Mouse (Mus musculus): Measurements from ENCODE around the gene Eef2k. TPM values are rescaled to one million over a fixed set of nuclear protein-coding genes. Genes with fewer than 3 reads are reported as not detected.
"Not testable (repeated sequence)": the region's sequence is repeated elsewhere in the genome, so short reads cannot be mapped to it uniquely, and the experiment has no call there.

The Eef2k gene
- total RNA-seq, 2 experiments from 2014 or later: 35.5 to 38.1 TPM

DNA sequence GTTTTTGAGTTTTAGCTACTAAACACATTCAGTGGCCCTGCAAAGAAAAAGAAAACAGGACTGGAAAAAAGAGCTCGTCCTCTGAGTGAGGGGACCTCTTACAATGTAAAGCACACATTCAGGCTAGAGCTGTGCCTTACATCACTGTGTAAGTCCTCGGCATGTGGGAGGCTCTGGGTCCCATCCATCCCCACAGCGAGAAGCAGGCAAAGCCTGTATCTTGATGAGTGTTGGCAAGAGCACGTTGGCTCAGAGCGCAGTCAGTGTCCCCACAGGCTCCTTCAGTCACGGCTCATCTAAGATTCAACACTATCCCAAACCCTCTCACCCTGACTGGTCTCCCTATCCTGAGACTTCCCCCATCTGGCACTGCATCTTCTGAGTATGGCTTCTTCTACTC lies 35.6 kb downstream of the Eef2k start:
- no peak for DNase-seq (ENCODE audit: low spot score in 2 of 2)

DNA sequence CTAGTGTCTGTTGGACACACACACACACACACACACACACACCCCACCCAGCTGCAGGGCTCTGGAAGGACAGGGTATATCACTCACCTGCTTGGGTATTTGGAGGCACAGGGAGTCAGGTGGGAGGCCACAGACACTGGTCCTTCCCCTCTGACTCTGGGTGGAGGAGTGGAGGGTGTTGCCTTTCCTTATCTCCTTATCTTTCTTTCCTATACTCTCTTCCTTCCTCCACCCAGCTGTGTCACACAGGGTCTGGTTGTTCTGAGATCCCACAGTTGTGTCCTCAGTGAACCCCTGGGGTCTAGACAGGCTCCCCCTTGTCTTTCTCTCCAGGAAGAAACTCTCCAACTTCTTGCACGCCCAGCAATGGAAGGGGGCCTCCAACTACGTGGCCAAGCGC lies 37.3 kb downstream of the Eef2k start:
- DNase-seq (ENCODE audit: low spot score in 2 of 2): no peak

DNA sequence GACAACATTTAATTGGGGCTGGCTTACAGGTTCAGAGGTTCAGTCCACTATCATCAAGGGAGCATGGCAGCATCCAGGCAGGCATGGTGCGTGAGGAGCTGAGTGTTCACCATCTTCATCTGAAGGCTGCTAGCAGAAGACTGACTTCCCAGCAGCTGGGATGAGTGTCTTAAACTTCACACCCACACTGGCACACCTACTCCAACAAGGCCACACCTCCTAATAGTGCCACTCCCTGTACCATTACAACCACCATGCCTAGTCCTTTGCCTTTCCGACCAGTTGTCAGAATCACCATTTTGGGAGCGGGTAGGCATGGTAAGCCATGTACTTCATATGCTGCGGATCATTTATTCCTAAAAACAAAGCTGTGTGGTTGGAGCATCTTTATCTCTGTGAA lies 38.1 kb downstream of the Eef2k start:
- DNase-seq (ENCODE audit: low spot score in 2 of 2): no peak

DNA sequence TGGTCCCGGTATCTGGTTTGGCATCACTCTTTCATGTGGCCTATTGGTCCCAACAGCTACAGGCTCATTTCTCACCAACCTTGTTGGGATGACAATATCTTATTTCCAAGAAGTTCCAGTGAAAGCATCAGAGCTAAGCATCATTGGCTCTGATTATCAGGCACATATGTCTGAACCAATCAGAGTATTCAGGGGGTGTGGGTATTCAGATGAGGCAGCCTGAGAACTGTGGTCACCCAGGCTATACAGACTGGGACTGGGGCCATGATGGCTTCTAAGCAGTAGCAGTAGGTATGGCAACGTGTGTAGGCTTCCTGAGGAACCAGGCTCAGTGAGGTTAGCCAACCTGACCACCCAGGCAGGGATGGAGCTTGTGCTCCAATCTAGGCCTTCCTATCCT lies 38.8 kb downstream of the Eef2k start:
- DNase-seq (ENCODE audit: low spot score in 2 of 2): no peak

DNA sequence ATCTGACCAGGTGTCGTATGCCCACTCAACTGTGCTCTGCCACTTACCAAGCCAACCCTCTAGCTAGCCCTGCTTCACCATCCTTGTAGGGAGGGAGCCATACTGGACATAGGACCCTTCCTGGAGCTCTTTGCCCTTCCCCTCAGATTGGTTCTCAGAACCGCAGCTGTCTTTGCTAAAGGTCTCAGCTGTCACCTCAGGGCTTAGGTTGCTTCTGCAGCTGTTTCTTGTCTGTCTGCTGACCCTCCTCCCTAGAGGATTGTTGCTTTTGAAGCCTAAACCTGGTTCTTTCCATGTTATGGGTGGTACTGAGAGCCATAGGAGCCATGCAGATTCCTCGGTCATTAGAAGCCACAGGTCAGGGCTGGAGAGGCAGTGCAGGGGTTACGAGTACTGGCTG lies 40.0 kb downstream of the Eef2k start:
- no peak for DNase-seq (ENCODE audit: low spot score in 2 of 2)

DNA sequence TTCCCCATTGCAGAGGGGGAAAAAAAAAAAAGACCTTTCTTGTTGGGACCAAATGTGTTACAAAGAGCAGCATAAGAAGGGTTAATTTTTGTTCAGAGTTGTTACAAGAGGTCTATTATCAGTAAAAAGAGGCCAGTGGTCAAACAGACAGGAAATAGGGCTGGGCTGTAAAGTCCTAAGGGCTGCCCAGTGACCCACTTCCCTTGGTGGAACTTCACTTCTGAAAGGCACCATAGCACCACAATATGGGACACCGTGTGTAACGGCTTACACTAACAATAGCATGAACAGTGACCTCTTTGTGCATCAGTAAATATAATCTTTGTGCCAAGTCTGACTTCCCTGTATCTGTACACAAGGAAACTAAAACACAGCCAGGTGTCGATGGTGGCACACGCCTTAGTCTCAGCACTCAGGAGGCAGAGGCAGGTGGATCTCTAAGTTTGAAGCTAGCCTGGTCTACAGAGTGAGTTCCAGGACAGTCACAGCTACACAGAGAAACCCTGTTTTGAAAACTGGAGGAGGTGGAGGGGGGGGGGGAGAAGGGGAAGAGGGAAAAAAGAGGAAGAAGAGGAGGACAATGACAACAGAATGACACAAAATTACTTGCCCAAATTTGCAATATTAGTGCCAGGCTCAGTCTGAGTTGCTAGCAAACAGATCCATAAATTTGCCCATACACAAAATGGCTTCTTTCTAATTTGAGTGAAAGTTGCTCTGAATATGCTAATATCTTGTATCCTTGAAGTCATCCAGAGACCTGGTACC lies 41.1 kb downstream of the Eef2k start:
- no peak for DNase-seq (ENCODE audit: low spot score in 2 of 2)

DNA sequence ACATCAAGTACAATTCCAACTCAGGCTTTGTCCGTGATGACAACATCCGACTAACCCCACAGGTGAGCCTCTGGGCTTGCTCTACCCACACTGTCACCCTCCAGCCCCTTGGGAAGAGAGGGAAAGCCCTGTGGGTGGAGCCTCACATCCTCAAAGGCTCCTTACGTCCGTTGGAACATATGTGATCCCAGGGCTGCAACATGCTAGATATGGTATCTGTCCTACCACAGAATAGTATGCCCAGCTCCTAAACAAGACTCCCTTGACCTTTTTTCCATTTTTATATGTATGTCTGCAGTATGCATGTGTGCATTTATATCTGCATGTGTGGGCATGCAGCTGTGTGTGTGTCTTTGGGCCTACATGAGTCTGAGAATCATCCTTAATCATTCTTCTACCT lies 42.1 kb downstream of the Eef2k start:
- DNase-seq (ENCODE audit: low spot score in 2 of 2): no peak

DNA sequence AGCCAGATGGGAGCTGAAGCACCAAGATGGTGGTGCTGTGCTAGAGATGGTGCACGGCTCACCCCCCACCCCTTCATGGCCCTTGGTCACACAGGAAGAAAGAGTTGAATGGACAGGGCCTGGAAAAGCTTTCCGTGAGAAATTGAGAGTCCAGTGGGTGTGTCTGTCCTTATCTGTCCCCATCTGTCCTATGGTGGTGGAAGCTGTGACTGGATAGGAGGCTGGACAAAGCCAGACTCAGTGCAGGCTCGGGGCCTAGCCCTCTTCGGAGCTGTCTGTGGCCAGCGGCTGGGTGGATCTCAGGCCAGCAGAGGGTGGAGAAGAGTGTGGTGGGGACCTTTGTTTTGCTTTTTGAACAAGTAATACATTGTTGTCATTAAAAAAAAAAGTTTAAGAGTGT lies 50.5 kb downstream of the Eef2k start:
- no peak for DNase-seq (ENCODE audit: low spot score in 2 of 2)

DNA sequence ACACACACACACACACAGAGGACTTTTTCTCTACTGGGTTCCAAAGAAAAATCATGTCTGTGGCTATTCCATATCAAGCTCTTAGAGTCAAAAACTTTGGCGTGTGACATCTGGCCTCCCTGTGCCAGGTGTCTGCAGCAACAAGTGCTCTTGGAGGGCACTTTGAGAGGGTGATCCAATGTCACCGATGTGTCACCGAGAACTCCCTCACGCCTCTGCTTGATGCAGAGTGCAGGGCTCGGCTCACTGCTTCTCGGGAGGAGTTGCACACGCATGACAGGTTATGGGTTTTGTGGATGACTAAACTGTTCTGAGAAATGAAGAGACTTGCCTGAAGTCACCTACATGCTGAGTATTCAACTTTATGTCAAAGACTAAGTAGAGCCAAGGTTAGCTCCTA lies 54.4 kb downstream of the Eef2k start:
- no peak for DNase-seq (ENCODE audit: low spot score in 2 of 2)

DNA sequence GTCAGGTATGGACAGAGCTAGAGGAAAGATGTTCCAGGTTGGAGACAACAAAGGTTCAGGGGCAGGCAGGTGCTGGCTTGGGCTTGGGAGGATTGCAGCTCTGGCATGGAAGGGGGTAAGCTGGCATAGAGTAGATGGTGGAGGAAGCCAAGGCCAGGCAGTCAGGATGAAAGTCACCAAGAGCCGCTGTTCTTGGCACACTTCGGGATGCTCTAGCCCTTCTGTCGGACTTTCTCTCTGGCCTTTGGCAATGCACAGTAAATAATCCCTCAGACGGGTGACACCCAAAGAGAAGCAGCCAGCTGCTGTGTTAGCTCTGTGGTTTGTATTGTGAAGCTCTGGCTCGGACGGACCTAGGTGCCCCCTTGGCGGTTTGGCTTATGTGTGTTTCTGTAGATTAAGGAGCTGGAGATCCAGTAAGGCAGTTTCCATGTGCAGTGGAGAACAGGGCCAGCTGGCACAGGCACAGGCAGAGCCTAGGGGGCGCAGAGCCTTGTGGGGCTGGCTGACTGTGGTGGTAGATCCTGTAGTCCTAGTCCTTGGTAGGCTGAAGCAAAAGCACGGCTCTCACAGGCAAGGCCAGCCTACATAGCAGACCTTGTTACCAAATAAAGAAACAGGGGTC lies 55.2 kb downstream of the Eef2k start:
- DNase-seq (ENCODE audit: low spot score in 2 of 2): no peak

DNA sequence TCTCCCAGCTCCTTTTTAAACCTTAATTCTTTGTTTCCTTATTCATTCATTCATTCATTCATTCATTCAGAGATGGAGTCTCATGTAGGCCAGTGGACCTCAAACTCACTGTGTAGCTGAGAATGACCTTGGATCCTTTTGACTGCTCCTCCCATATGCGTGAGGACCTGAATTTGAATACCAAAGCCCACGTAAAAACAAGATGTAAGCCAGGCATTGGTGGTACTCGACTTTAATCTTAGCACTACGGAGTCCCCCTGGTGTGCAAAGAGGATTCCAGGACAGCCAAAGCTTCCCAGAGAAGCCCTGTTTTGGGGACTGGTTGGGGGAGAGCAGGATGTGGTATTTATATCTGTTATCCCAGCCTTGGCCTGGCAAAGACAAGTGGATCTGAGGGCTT lies 57.6 kb downstream of the Eef2k start:
- DNase-seq (ENCODE audit: low spot score in 2 of 2): no peak

DNA sequence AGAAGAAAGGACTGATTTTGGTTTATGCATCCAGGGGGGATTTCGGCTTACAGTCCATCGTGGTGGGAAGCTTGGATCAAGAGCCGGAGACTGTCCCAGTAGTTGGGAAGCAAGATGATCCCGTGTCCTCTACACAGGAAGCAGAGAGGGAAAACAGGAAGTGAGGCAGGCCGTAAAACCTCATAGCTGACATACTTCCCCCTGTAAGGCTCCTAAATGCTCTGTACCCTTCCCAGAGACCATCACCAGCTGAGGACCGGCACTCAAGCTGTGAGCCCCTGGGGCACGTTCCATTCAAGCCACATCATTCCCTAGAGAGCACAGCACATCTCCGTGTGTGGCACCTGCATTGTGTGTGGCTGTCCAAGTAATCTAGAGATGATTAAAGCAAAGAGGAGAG lies 59.1 kb downstream of the Eef2k start:
- no peak for DNase-seq (ENCODE audit: low spot score in 2 of 2)

DNA sequence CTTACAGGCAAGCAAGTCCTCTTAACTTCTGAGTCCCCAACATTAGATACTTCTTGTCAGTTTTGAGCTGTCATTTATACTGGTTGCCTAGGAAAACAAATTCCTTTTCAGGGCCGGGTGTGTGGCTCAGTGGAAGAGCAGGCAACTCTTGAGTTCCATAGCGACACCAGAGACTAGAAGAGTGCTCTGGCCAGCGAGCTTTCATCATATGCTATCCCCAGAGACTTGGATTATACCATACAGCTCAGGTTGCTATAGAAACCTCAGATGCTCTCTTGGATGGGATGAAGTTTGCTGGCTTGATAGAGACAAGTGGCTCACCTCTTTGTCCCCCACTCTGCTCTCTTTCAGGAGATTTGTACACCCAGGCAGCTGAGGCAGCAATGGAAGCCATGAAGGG lies 60.3 kb downstream of the Eef2k start:
- DNase-seq (ENCODE audit: low spot score in 2 of 2): no peak

DNA sequence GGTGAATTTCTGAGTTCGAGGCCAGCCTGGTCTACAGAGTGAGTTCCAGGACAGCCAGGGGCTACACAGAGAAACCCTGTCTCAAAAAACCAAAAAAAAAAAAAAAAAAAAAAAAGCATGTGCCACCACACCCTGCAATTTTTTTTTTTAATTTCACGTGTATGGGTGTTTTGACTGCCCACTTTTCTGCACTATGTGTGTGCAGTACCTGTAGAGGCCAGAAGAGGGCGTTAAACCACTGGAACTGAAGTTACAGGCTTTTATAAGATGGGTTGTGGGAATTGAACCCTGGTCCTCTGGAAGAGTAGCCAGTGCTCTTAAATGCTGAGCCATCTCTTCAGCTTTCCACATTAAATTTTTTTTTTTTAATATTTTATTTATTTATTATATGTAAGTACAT lies 67.5 kb downstream of the Eef2k start:
- not testable (repeated sequence) for DNase-seq (ENCODE audit: low spot score in 2 of 2)

DNA sequence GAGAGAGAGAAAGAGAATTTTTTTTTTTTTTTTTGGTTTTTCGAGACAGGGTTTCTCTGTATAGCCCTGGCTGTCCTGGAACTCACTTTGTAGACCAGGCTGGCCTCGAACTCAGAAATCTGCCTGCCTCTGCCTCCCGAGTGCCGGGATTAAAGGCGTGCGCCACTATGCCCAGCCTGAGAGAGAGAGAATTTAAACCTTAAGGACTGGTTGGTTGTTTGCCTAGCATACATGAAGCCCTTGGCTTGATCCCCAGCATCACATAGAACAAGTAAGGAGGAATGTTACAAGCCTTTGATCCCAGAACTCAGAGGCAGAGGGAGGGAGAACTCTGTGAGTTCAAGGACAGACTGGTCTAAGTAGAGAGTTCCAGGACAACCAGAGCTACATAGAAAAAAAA lies 68.6 kb downstream of the Eef2k start:
- not testable (repeated sequence) for DNase-seq (ENCODE audit: low spot score in 2 of 2)

DNA sequence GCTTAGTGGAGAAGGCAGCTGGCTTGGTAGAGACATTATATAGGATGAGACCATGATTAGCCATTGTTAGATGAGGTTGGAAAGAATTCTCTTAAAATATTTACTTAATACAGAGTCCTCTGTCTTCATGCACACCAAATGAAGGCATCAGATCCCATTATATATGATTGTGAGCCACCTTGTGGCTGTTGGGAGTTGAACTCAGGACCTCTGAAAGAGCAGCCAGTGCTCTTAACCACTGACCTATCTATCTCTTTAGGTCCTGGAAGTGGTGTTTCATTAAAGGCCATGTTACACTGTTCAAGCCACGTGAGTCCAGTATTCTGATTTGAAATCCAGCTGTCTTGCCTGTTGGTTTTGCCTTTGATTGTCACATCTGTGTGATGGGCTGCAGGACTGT lies 70.7 kb downstream of the Eef2k start:
- no peak for DNase-seq (ENCODE audit: low spot score in 2 of 2)

DNA sequence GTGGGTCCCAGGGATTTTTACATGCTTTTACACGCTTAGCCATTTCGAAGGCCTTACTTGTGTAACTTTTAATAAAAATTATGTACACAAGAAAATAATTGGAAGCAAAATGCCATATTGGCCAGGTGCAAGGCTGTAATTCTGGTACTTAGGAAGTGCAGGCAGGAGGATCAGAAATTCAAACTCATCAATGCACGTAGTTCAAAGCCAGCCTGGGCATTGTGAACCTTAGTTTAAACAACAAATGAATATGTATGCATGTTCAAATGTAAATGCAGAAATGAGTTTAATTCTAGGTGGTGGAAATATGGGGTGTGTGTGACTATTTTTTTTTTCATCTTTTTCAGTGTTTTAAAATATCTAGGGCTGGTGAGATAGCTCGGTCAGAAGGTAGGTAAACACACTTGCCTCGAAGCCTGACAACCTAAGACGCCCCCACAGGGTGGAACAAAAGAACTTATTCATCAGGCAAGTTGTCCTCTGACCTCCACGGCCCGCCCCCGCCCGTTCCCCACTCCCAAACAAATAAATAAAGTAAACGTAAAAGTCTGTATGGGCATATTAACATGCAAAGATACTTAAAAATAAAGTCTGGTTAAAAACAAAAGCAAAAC lies 73.7 kb downstream of the Eef2k start:
- DNase-seq (ENCODE audit: low spot score in 2 of 2): no peak

DNA sequence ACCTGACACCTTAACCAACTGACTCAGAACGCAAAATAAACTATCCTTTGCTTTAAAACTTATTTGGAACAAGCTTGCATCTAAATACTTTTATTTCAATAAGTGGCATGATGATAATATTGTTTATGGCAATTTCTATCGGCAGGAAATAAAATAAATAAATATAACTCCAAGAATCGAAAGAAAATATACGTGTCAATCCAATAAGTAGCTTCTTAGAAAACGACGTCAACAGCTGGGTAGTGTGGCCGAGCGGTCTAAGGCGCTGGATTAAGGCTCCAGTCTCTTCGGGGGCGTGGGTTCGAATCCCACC lies 74.6 kb downstream of the Eef2k start:
- DNase-seq (ENCODE audit: low spot score in 2 of 2): no peak

DNA sequence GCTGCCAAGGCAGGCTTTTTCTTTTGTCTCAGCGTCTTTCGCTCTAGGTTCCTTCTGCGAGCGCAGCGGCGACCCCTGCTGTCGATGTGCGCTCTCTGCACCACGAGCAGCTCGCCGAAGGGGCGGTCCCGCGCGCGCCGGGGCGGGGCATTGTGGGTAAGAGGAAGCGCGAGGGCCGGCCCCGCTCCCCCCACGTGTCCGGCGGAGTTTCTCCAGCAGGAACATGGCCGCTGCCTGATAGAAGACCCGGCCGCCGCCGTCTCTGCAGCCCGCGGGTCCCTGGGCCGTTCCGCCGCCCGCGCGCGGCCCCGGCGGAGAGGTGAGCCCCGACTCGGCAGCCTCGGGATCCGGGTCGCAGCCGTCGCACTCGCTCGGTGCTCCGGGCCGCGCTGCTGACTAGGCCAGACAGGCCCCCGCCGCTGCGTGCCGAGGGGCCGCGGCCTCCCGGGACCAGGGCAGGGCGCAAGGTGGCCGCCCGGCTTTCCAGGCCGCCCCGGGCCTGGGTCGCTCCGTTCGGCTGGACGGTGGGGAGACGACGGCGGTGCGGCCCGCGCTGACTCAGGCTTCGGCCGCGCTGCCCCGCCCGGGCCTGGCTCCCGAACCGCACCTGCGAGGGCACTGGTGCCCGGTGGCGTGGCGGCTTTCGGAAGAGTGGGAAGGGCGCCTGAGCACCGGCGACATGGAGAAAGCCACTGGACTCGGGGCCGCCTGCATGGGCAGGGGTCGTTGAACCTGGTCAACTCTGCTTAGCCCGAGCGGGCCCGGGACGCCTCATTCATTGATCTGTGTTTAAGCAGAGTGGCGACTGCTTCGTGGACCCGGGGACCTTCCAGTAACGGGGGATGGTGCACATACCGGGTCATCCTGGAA lies 75.2 kb downstream of the Eef2k start, which contains the start of gene Polr3e:
Gene Polr3e, plus strand, starts transcription at position 153 of the 870 bp plus-strand sequence.
- peak; percentile 100 for DNase-seq (ENCODE audit: low spot score in 2 of 2)

DNA sequence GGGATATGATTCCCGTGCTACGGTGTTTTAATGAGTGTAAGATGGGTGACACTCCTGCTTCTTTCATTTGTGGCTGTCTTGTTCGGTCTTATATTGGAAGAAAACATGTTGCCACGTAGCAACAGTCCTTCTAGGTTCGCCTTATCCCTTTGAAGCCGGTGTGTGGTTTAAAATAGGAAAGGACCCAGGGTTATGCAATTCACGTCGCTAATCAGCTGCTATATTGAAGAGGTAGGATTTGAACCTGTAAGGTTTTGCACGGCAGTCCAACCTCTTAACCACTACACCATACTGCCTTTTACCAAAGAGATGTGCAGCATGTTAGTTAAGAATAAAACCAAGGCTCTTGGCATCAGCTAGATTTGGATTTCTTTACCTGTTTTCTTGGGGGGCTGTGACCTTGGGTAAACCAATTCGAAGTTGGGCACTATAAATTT lies 75.9 kb downstream of the Eef2k start:
- peak; percentile 33 to 67 for DNase-seq (ENCODE audit: low spot score in 2 of 2)

DNA sequence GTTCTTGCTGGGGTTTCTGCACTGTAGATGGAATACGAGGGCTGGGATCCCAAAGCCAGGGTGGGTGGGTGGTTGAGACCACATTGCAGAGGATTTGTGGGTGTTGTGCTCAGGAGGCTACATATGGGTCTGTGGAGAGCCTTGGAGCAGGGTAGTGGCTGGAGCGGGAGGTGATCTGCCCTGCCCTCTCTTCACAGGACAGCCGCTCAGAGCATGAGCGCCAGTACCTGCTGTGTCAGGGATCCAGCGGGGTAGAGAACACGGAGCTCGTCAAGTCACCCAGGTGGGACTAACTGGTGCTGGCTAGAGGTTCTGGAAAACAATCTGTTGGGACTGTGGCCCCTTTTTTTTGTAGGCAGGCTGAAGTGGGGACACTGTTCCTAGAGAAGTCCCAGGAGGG lies 90.5 kb downstream of the Eef2k start:
- DNase-seq (ENCODE audit: low spot score in 2 of 2): no peak

All from layer of hippocampus, postnatal 14 days (tissue).